Mouse (Mus musculus) hindbrain, embryonic 10.5 days (tissue): ENCODE measurements around the gene Elf4. TPM values are rescaled to one million over a fixed set of nuclear protein-coding genes. Genes with fewer than 3 reads are reported as not detected.

Experiments used
- DNase-seq: peaks from one replicate; pipeline ENCODE4 v3.0.0-alpha.2; 2017; ENCODE audit warnings: low spot score
- H3K27ac ChIP-seq: fragments of 300-500 bp; sonication (generic); 2 replicates; pipeline ENCODE4 v1.5.1; 2016; ENCODE audit warnings: mild to moderate bottlenecking, moderate library complexity
- H3K27me3 ChIP-seq: fragments of 300-500 bp; sonication (generic); 2 replicates; pipeline ENCODE4 v1.6.1; 2016; ENCODE audit warnings: mild to moderate bottlenecking; ENCODE audit not compliant: poor library complexity, insufficient read depth, severe bottlenecking
- H3K36me3 ChIP-seq: fragments of 300-500 bp; sonication (generic); 2 replicates; pipeline ENCODE4 v1.6.1; 2016; ENCODE audit warnings: mild to moderate bottlenecking, moderate library complexity
- H3K4me1 ChIP-seq: fragments of 300-500 bp; sonication (generic); replicated peaks from 2 replicates; pipeline ENCODE4 v1.6.1; 2016; ENCODE audit warnings: mild to moderate bottlenecking
- H3K4me3 ChIP-seq: fragments of 300-500 bp; sonication (generic); 2 replicates; pipeline ENCODE4 v1.5.1; 2016; ENCODE audit warnings: mild to moderate bottlenecking, moderate library complexity
- H3K9me3 ChIP-seq: fragments of 300-500 bp; sonication (generic); 2 replicates; pipeline ENCODE4 v1.6.1; 2016; ENCODE audit warnings: mild to moderate bottlenecking, moderate library complexity
- WGBS: fragments of 180-500 bp; shearing (Covaris S2); methylation state at CpG from one replicate; pipeline ENCODE4 v1.1.7; 2016; 5-methylcytosine and 5-hydroxymethylcytosine counted together
- polyA plus RNA-seq: library from polyadenylated mRNA; unstranded; fragments of >200 nt; fragmentation: Nextera tagmentation; extraction: Ambion mirVana; gene quantifications from 2 replicates; pipeline ENCODE4 v1.2.1, GENCODE M21; 2016

Gene Elf4
- polyA plus RNA-seq, result 2.6 and 2.8 TPM in 2 replicates

GRCm38 (mm10) chrX:48462754-48463507, at the start of gene Elf4:
Gene Elf4 (minus strand): TSS chrX:48463132.
- peaks cover 3% of the 10 kb centered on the region; the same call in 1 of the 2 replicates for H3K27me3 ChIP-seq
- peak within 1 kb of the TSS; percentile 48 for H3K4me3 ChIP-seq
- H3K27ac ChIP-seq, result peak within 1 kb of the TSS; percentile 60; the same call in 1 of the 2 replicates
- no peaks in the 10 kb centered on the region for H3K36me3 ChIP-seq
- no peaks in the 10 kb centered on the region; the same call in 1 of the 2 replicates for H3K4me1 ChIP-seq
- 17% methylated on average over 38 of the region's 38 CpGs for WGBS
- DNase-seq, result peak; percentile 82
- peaks cover 3% of the 10 kb centered on the region; the same call in 1 of the 2 replicates for H3K9me3 ChIP-seq

GRCm38 (mm10) chrX:48493763-48494162, 30.8 kb upstream of the Elf4 start:
- no peak for DNase-seq
- Histone ChIP-seq H3K27me3 (no peaks in the 10 kb centered on the region), H3K4me1 (no peaks in the 10 kb centered on the region), H3K9me3 (no peaks in the 10 kb centered on the region), H3K27ac (no peak overlapping the region), H3K36me3 (peaks cover 70% of the 10 kb centered on the region), H3K4me3 (no peak overlapping the region)
- 95% methylated on average over 8 of the region's 8 CpGs for WGBS

GRCm38 (mm10) chrX:48481687-48482086, 18.8 kb upstream of the Elf4 start:
- H3K27me3 ChIP-seq, result no peaks in the 10 kb centered on the region
- 92% methylated on average over 7 of the region's 7 CpGs for WGBS
- H3K4me1 ChIP-seq, result no peaks in the 10 kb centered on the region
- H3K4me3 ChIP-seq, result no peak overlapping the region
- H3K27ac ChIP-seq, result no peak overlapping the region
- no peak for DNase-seq
- no peaks in the 10 kb centered on the region for H3K9me3 ChIP-seq
- H3K36me3 ChIP-seq, result peaks cover 74% of the 10 kb centered on the region

- H3K4me3 ChIP-seq, result no peak overlapping the region
- H3K27me3 ChIP-seq, result no peaks in the 10 kb centered on the region
- H3K9me3 ChIP-seq, result no peaks in the 10 kb centered on the region
- no peak overlapping the region for H3K27ac ChIP-seq
- peaks cover 78% of the 10 kb centered on the region for H3K36me3 ChIP-seq
- WGBS, result 89% methylated on average over 4 of the region's 4 CpGs
- no peaks in the 10 kb centered on the region for H3K4me1 ChIP-seq
- DNase-seq, result no peak
Measured at GRCm38 (mm10) chrX:48481095-48481494, 18.2 kb upstream of the Elf4 start.

- Histone ChIP-seq H3K27ac (no peak overlapping the region), H3K4me3 (no peak overlapping the region), H3K4me1 (no peaks in the 10 kb centered on the region; the same call in 1 of the 2 replicates), H3K27me3 (peaks cover 3% of the 10 kb centered on the region; the same call in 1 of the 2 replicates), H3K36me3 (peaks cover 3% of the 10 kb centered on the region; the same call in 1 of the 2 replicates), H3K9me3 (peaks cover 3% of the 10 kb centered on the region; the same call in 1 of the 2 replicates)
- WGBS, result 82% methylated on average over 3 of the region's 3 CpGs
- no peak for DNase-seq
Measured at GRCm38 (mm10) chrX:48467355-48467946, 4.5 kb upstream of the Elf4 start.

GRCm38 (mm10) chrX:48466174-48466573, 3.2 kb upstream of the Elf4 start:
- no peaks in the 10 kb centered on the region; the same call in 1 of the 2 replicates for H3K4me1 ChIP-seq
- peaks cover 3% of the 10 kb centered on the region; the same call in 1 of the 2 replicates for H3K27me3 ChIP-seq
- no peak overlapping the region for H3K27ac ChIP-seq
- DNase-seq, result no peak
- peaks cover 3% of the 10 kb centered on the region; the same call in 1 of the 2 replicates for H3K9me3 ChIP-seq
- H3K36me3 ChIP-seq, result no peaks in the 10 kb centered on the region
- H3K4me3 ChIP-seq, result no peak overlapping the region
- WGBS, result 87% methylated on average over 2 of the region's 2 CpGs

- no peaks in the 10 kb centered on the region; the same call in 1 of the 2 replicates for H3K4me1 ChIP-seq
- H3K9me3 ChIP-seq, result peaks cover 3% of the 10 kb centered on the region; the same call in 1 of the 2 replicates
- DNase-seq, result no peak
- no peak overlapping the region for H3K27ac ChIP-seq
- no peaks in the 10 kb centered on the region for H3K36me3 ChIP-seq
- peaks cover 3% of the 10 kb centered on the region; the same call in 1 of the 2 replicates for H3K27me3 ChIP-seq
- WGBS, result 91% methylated on average over 6 of the region's 6 CpGs
- no peak overlapping the region for H3K4me3 ChIP-seq
Measured at GRCm38 (mm10) chrX:48464436-48464835, 1.5 kb upstream of the Elf4 start.

- H3K4me1 ChIP-seq, result no peaks in the 10 kb centered on the region; the same call in 1 of the 2 replicates
- peaks cover 3% of the 10 kb centered on the region; the same call in 1 of the 2 replicates for H3K9me3 ChIP-seq
- H3K36me3 ChIP-seq, result no peaks in the 10 kb centered on the region
- no peak overlapping the region for H3K4me3 ChIP-seq
- H3K27me3 ChIP-seq, result peaks cover 3% of the 10 kb centered on the region; the same call in 1 of the 2 replicates
- no peak for DNase-seq
- H3K27ac ChIP-seq, result no peak overlapping the region; the same call in 1 of the 2 replicates
- 80% methylated on average over 4 of the region's 4 CpGs for WGBS
Measured at GRCm38 (mm10) chrX:48463636-48464035, 704 bp upstream of the Elf4 start.

- Histone ChIP-seq H3K27me3 (peaks cover 3% of the 10 kb centered on the region; the same call in 1 of the 2 replicates), H3K4me1 (no peaks in the 10 kb centered on the region; the same call in 1 of the 2 replicates), H3K36me3 (no peaks in the 10 kb centered on the region), H3K4me3 (peak overlapping the region; percentile 48), H3K9me3 (peaks cover 3% of the 10 kb centered on the region; the same call in 1 of the 2 replicates), H3K27ac (no peak overlapping the region)
- WGBS, result 25% methylated on average over 4 of the region's 4 CpGs
- no peak for DNase-seq
Measured at GRCm38 (mm10) chrX:48462297-48462696, 635 bp downstream of the Elf4 start.

GRCm38 (mm10) chrX:48461006-48461405, 1.9 kb downstream of the Elf4 start:
- Histone ChIP-seq H3K27ac (no peak overlapping the region), H3K9me3 (peaks cover 3% of the 10 kb centered on the region; the same call in 1 of the 2 replicates), H3K27me3 (peaks cover 16% of the 10 kb centered on the region), H3K4me1 (no peaks in the 10 kb centered on the region; the same call in 1 of the 2 replicates), H3K36me3 (no peaks in the 10 kb centered on the region), H3K4me3 (no peak overlapping the region)
- 76% methylated on average over 4 of the region's 4 CpGs for WGBS
- DNase-seq, result no peak

- H3K4me3 ChIP-seq, result no peak overlapping the region
- no peak for DNase-seq
- H3K27ac ChIP-seq, result no peak overlapping the region
- no peaks in the 10 kb centered on the region; the same call in 1 of the 2 replicates for H3K4me1 ChIP-seq
- peaks cover 3% of the 10 kb centered on the region; the same call in 1 of the 2 replicates for H3K9me3 ChIP-seq
- H3K27me3 ChIP-seq, result peaks cover 21% of the 10 kb centered on the region
- no peaks in the 10 kb centered on the region for H3K36me3 ChIP-seq
- WGBS, result 85% methylated on average over 7 of the region's 7 CpGs
Measured at GRCm38 (mm10) chrX:48460496-48460895, 2.4 kb downstream of the Elf4 start.

GRCm38 (mm10) chrX:48456956-48457355, 6.0 kb downstream of the Elf4 start:
- no peak overlapping the region for H3K27ac ChIP-seq
- DNase-seq, result no peak
- 65% methylated on average over 6 of the region's 6 CpGs for WGBS
- no peaks in the 10 kb centered on the region for H3K36me3 ChIP-seq
- H3K4me1 ChIP-seq, result peaks cover 12% of the 10 kb centered on the region; the same call in 1 of the 2 replicates
- H3K4me3 ChIP-seq, result no peak overlapping the region
- H3K9me3 ChIP-seq, result no peaks in the 10 kb centered on the region; the same call in 1 of the 2 replicates
- peaks cover 53% of the 10 kb centered on the region for H3K27me3 ChIP-seq
